Mouse (Mus musculus) hindbrain, postnatal 0 days (tissue): ENCODE measurements around the gene Sbno2. TPM values are rescaled to one million over a fixed set of nuclear protein-coding genes. Genes with fewer than 3 reads are reported as not detected.
A peak's percentile ranks its signal among the peaks of the same experiment; 100 is the strongest.

Experiments used
- ATAC-seq: fragments of 200-750 bp; cut with Nextera tagmentation; 2 replicates; pipeline ENCODE4 v1.8.0; 2017; ENCODE audit warnings: mild to moderate bottlenecking, moderate TSS enrichment, moderate library complexity
- DNase-seq: peaks from one replicate; pipeline ENCODE4 v3.0.0-alpha.2; 2015; ENCODE audit warnings: low spot score
- H3K27ac ChIP-seq: fragments of 300-500 bp; sonication (generic); 2 replicates; pipeline ENCODE4 v1.5.1; 2014; ENCODE audit warnings: mild to moderate bottlenecking
- H3K27me3 ChIP-seq: fragments of 300-500 bp; sonication (generic); 2 replicates; pipeline ENCODE4 v1.6.1; 2014; ENCODE audit warnings: low read length, mixed read lengths; ENCODE audit not compliant: insufficient read depth
- H3K36me3 ChIP-seq: fragments of 300-500 bp; sonication (generic); 2 replicates; pipeline ENCODE4 v1.6.1; 2014; ENCODE audit warnings: low read length, mixed read lengths; ENCODE audit not compliant: insufficient read depth
- H3K4me1 ChIP-seq: fragments of 300-500 bp; sonication (generic); 2 replicates; pipeline ENCODE4 v1.6.1; 2014; ENCODE audit warnings: antibody characterized with exemption, low read length, mixed read lengths; ENCODE audit not compliant: insufficient read depth
- H3K4me2 ChIP-seq: fragments of 300-500 bp; sonication (generic); 2 replicates; pipeline ENCODE4 v1.6.1; 2014; ENCODE audit warnings: low read depth, mild to moderate bottlenecking, low read length, moderate library complexity, mixed read lengths
- H3K4me3 ChIP-seq: fragments of 300-500 bp; sonication (generic); 2 replicates; pipeline ENCODE4 v1.5.1; 2014; ENCODE audit warnings: low read length
- H3K9ac ChIP-seq: fragments of 300-500 bp; sonication (generic); replicated peaks from 2 replicates; pipeline ENCODE4 v1.6.1; 2014; ENCODE audit warnings: mild to moderate bottlenecking, low read length, moderate library complexity, mixed read lengths
- H3K9me3 ChIP-seq: fragments of 300-500 bp; sonication (generic); 2 replicates; pipeline ENCODE4 v1.6.1; 2016; ENCODE audit warnings: low read length, mixed read lengths
- CTCF ChIP-seq: IDR thresholded peaks from 2 replicates; pipeline ENCODE4 v1.5.1; 2016; ENCODE audit warnings: antibody characterized with exemption, control low read depth, low read depth
- whole genome bisulfite sequencing: fragments of 180-500 bp; shearing (Covaris S2); extraction: QIAGEN DNeasy Blood & Tissue Kit; methylation state at CpG from one replicate; pipeline ENCODE4 v1.1.7; 2014; 5-methylcytosine and 5-hydroxymethylcytosine counted together
- polyA plus RNA-seq: library from polyadenylated mRNA; unstranded; fragments of >200 nt; fragmentation: Nextera tagmentation; extraction: Ambion mirVana; gene quantifications from 2 replicates; pipeline ENCODE4 v1.2.1, GENCODE M21; 2015
- total RNA-seq: library from RNA; depleted of rRNA; stranded (reverse); fragments of >200 nt; gene quantifications from 2 replicates; pipeline ENCODE4 v1.2.3, GENCODE M21; 2014

Gene Sbno2
- total and polyA plus RNA-seq, 2 experiments from 2014 or later, result 6.9 to 23.7 TPM

GRCm38 (mm10) chr10:80021320-80021641 is 84.1 kb downstream of the Sbno2 start:
- Histone ChIP-seq H3K4me1 (no peaks in the 10 kb centered on the region), H3K27ac (no peak overlapping the region), H3K4me2 (no peak overlapping the region), H3K36me3 (no peaks in the 10 kb centered on the region), H3K27me3 (peaks cover 4% of the 10 kb centered on the region; the same call in 1 of the 2 replicates), H3K9me3 (no peaks in the 10 kb centered on the region), H3K4me3 (no peak overlapping the region), H3K9ac (no peak overlapping the region)
- ATAC-seq, result no peak
- TF ChIP-seq CTCF, result no peak
- no peak for DNase-seq
- WGBS, result 89% methylated on average over 13 of the region's 13 CpGs

GRCm38 (mm10) chr10:80020603-80021319 is 84.6 kb downstream of the Sbno2 start:
- Histone ChIP-seq H3K9me3 (no peaks in the 10 kb centered on the region), H3K27ac (no peak overlapping the region), H3K9ac (no peak overlapping the region), H3K4me2 (no peak overlapping the region), H3K27me3 (peaks cover 4% of the 10 kb centered on the region; the same call in 1 of the 2 replicates), H3K4me1 (no peaks in the 10 kb centered on the region), H3K36me3 (no peaks in the 10 kb centered on the region), H3K4me3 (no peak overlapping the region)
- DNase-seq, result no peak
- TF ChIP-seq CTCF, result no peak
- no peak for ATAC-seq
- 88% methylated on average over 18 of the region's 18 CpGs for WGBS

DNA sequence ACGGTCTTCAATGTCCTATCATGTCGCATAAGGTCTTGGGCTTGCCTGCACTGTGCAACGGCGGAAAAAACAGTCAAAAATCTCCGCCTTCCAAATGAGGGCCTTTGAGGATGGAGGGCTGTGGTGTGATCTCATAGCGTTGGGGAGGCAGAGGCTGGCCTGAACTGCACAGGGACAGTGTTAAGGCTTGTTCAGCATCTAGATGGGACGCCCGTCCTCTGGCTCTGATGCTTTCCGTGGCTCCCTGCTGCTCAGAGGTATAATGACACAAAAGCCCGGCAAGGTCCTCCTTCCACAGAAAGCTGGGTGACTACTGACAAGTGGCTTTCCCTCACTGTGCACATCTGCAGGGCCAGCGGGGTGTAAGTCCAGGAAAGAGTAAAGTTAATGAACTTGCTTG is 85.2 kb downstream of the Sbno2 start:
- TF ChIP-seq CTCF, result no peak
- H3K9me3 ChIP-seq, result no peaks in the 10 kb centered on the region
- H3K9ac ChIP-seq, result no peak overlapping the region
- H3K27me3 ChIP-seq, result peaks cover 4% of the 10 kb centered on the region; the same call in 1 of the 2 replicates
- no peak overlapping the region for H3K27ac ChIP-seq
- H3K4me2 ChIP-seq, result no peak overlapping the region
- no peak overlapping the region for H3K4me3 ChIP-seq
- no peaks in the 10 kb centered on the region for H3K4me1 ChIP-seq
- DNase-seq (no peak), ATAC-seq (no peak)
- no peaks in the 10 kb centered on the region for H3K36me3 ChIP-seq
- WGBS, result 26% methylated on average over 11 of the region's 11 CpGs

DNA sequence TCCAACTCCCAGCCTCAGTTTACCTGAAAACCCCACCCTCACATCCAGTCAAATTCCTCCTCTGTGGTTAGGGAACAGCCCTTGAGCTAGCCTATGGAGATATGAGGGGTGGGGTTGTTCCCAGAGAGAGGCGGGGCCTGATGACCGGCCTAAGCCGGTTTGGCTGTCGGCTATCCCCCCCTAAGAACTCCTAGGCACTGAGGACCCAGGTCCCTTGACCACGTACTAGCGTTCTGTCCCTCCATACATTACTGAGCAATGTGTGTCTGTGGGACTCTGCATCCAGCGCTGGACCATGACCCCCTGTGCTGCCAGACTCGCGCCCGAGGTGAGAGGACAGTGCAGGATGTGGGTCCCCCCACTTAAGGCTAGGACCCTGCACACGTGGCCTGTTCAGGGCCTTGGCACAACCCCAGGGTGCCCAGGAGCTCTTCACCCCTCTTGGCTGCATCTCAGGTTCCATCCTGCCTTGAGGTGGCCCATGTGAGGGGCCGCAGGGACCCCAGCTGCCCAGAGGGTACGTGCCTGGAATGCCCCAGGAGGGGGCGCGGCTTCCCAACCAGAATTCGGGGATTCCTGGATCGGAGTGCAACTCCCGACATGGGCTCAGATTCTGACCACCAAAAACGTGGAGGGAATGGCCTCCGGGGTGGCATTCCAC is 85.8 kb downstream of the Sbno2 start:
- 8% methylated on average over 20 of the region's 20 CpGs for WGBS
- no peaks in the 10 kb centered on the region for H3K9me3 ChIP-seq
- H3K4me3 ChIP-seq, result no peak overlapping the region
- ATAC-seq (peak; percentile 18; the same call in 1 of the 2 replicates), DNase-seq (no peak)
- H3K9ac ChIP-seq, result no peak overlapping the region
- H3K27ac ChIP-seq, result no peak overlapping the region
- H3K4me1 ChIP-seq, result no peaks in the 10 kb centered on the region
- H3K36me3 ChIP-seq, result no peaks in the 10 kb centered on the region
- TF ChIP-seq CTCF, result no peak
- H3K27me3 ChIP-seq, result peaks cover 6% of the 10 kb centered on the region
- no peak overlapping the region for H3K4me2 ChIP-seq

GRCm38 (mm10) chr10:80018739-80019297 is 86.6 kb downstream of the Sbno2 start:
- 12% methylated on average over 14 of the region's 15 CpGs for WGBS
- DNase-seq (no peak), ATAC-seq (no peak)
- Histone ChIP-seq H3K4me3 (no peak overlapping the region), H3K9me3 (no peaks in the 10 kb centered on the region), H3K27ac (no peak overlapping the region), H3K36me3 (no peaks in the 10 kb centered on the region), H3K9ac (no peak overlapping the region), H3K4me2 (no peak overlapping the region), H3K4me1 (no peaks in the 10 kb centered on the region), H3K27me3 (peaks cover 10% of the 10 kb centered on the region)
- TF ChIP-seq CTCF, result 0 out of 2 replicates have a peak, but pooled peaks have one; percentile 3

- 77% methylated on average over 14 of the region's 14 CpGs for WGBS
- DNase-seq (no peak), ATAC-seq (no peak)
- Histone ChIP-seq H3K9me3 (no peaks in the 10 kb centered on the region), H3K27me3 (peaks cover 16% of the 10 kb centered on the region), H3K4me1 (no peaks in the 10 kb centered on the region), H3K9ac (no peak overlapping the region), H3K4me3 (no peak overlapping the region), H3K4me2 (no peak overlapping the region), H3K27ac (no peak overlapping the region), H3K36me3 (no peaks in the 10 kb centered on the region)
- no peak for TF ChIP-seq CTCF
Observed at GRCm38 (mm10) chr10:80017771-80018170, 87.6 kb downstream of the Sbno2 start.
